Mouse (Mus musculus): Measurements from ENCODE around the gene Fzd10.

DNA sequence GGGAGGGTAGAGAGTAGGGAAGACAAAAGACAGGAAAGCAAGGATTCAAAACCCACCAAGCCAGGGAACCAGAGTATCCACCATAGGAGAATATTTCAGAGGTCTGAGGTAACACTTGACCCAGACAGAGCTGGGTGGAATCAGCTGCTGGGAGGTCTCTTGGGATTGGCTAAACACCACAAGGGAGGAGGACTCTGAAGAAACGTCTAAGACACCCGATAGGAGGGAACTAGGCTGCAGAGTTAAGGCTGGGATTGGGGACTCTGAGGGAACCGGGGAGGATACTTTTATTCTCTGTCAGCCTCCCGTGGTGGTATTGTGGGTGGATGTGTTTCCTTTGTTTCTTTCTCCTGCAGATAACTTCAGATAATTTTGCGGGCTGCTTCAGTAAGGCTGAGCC lies 31.7 kb upstream of the Fzd10 start:
- TF ChIP-seq CTCF (IDR thresholded peaks at IDR 0.05; ENCODE audit: borderline replicate concordance, extremely low read depth, insufficient read depth, insufficient read length) (no peak), POLR2A (IDR thresholded peaks at IDR 0.05; ENCODE audit: borderline replicate concordance, extremely low read depth, insufficient read depth, insufficient read length, poor library complexity, severe bottlenecking) (no peak)
